Mouse (Mus musculus) lung, adult 2 months (tissue): Measurements from ENCODE around the gene Olfr1224-ps1. TPM values are rescaled to one million over a fixed set of nuclear protein-coding genes. Genes with fewer than 3 reads are reported as not detected.
"Not testable (repeated sequence)": the region's sequence is repeated elsewhere in the genome, so short reads cannot be mapped to it uniquely, and the experiment has no call there.

Experiments used
- DNase-seq: peaks from one replicate; pipeline ENCODE4 v3.0.0; 2022
- H3K4me1 ChIP-seq: fragments of 200-500 bp; 2 replicates; pipeline ENCODE4 v1.6.1; 2011; ENCODE audit warnings: low read length; ENCODE audit not compliant: control insufficient read depth, insufficient read depth
- H3K4me3 ChIP-seq: fragments of 200-500 bp; replicated peaks from 2 replicates; pipeline ENCODE3; 2011; ENCODE audit warnings: low read depth, mild to moderate bottlenecking, control low read depth, low read length; ENCODE audit errors: extremely low read depth
- CTCF ChIP-seq: fragments of 200-500 bp; IDR thresholded peaks from 2 replicates; pipeline ENCODE4 v1.5.1; 2011; ENCODE audit warnings: mild to moderate bottlenecking, low read length, control low read depth; ENCODE audit not compliant: insufficient read depth
- POLR2A ChIP-seq: fragments of 200-500 bp; IDR thresholded peaks from 2 replicates; pipeline ENCODE4 v1.6.1; 2011; ENCODE audit warnings: low read depth, mild to moderate bottlenecking, control low read depth, low read length, borderline replicate concordance; ENCODE audit errors: extremely low read depth
- WGBS: fragments of 180-500 bp; shearing (Covaris S2); methylation state at CpG from one replicate; pipeline ENCODE4 v1.1.7; 2018; 5-methylcytosine and 5-hydroxymethylcytosine counted together
- polyA plus RNA-seq: library from polyadenylated mRNA; depleted of rRNA; stranded (reverse); fragments of >200 nt; gene quantifications from 2 replicates; pipeline ENCODE4 v1.2.3, GENCODE M21; 2012; rRNA removed

The Olfr1224-ps1 gene
- not detected in 2 replicates for polyA plus RNA-seq

DNA sequence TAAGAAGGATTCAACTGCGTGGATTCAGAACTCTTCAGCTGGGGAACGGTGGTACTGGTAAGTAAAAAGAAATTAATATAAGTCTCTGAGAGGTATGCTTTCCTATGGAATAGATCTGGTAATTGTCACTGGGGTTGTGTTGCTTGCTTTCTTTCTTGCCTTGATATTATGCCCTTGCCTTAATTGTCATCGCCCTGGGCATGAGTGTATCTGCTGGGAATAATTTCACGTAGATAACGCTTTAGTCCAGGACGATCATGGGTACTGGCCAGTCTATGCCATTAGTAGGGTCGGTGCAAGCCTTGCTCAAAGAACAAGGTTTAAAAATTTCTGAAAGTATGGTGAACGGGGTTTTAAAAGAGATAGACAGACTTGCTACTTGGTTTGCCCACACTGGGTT is at the start of gene Olfr1224-ps1:
Olfr1224-ps1 (minus strand) TSS at position 101 of the 400 bp plus-strand sequence.
- 87% methylated on average over 8 of the region's 8 CpGs for WGBS
- not testable (repeated sequence) for H3K4me3 ChIP-seq, DNase-seq, H3K4me1 ChIP-seq

DNA sequence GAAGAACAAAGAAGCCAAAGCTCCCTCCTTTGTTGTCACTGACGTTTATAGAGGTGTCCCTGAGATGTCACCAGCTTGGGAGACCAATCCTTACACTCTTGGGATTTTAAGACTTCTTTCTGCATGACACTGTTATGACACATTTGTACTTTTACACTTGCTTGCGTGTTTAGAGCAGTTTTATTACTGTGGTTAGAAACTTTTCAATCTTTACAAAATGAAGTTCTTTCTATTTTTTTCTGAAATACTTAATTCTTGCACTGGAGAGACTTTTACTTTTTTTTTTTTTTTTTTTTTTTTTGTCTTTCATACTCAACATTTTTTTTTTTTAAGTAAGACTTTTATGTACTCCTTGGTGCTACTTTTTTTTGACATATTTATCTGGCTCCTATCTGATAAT is 36.1 kb upstream of the Olfr1224-ps1 start, which contains the start of gene Olfr1226:
Olfr1226 (minus strand) TSS at position 101 of the 400 bp plus-strand sequence.
- Histone ChIP-seq H3K4me3 (no peak within 1 kb of the TSS), H3K4me1 (no peaks in the 10 kb centered on the region)
- TF ChIP-seq POLR2A (no peak), CTCF (no peak)
- WGBS, result 46% methylated on average over 2 of the region's 2 CpGs
- no peak for DNase-seq

GRCm38 (mm10) chr2:89196325-89196982 is 32.6 kb upstream of the Olfr1224-ps1 start:
- 66% methylated on average over 3 of the region's 3 CpGs for WGBS

GRCm38 (mm10) chr2:89174569-89174968 is 10.7 kb upstream of the Olfr1224-ps1 start, which contains the start of gene Olfr1225:
Gene Olfr1225, minus strand, starts transcription at chr2:89174669.
- Histone ChIP-seq H3K4me3 (no peak within 1 kb of the TSS), H3K4me1 (no peaks in the 10 kb centered on the region)
- TF ChIP-seq POLR2A (no peak), CTCF (no peak)
- WGBS, result 90% methylated on average over 1 of the region's 1 CpGs
- no peak for DNase-seq

More at GRCm38 (mm10) chr2:89196325-89196982, 32.6 kb upstream of the Olfr1224-ps1 start:
- no peak overlapping the region for H3K4me3 ChIP-seq
- no peak for TF ChIP-seq CTCF
- TF ChIP-seq POLR2A, result no peak
- DNase-seq, result no peak
- H3K4me1 ChIP-seq, result no peaks in the 10 kb centered on the region

DNA sequence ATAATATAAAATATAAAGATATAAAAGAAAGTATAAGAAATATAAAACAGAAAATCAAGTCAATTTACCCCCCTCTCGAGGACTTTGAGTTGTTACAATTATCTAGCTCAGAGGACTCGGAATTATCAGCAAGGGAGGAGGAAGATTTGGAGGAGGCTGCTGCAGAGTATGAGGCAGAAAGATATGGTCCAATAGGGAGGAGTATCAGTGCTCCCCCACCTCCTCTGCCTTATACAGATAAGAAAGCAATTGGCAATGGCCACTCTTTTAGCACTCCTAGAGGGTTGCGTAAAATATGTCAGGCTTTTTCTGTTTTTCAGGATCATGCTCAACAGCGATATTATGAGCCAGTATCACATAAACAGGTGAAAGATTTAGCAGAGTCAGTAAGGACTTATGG is 820 bp upstream of the Olfr1224-ps1 start:
- DNase-seq, H3K4me3 ChIP-seq, H3K4me1 ChIP-seq: not testable (repeated sequence)
- 83% methylated on average over 4 of the region's 4 CpGs for WGBS

DNA sequence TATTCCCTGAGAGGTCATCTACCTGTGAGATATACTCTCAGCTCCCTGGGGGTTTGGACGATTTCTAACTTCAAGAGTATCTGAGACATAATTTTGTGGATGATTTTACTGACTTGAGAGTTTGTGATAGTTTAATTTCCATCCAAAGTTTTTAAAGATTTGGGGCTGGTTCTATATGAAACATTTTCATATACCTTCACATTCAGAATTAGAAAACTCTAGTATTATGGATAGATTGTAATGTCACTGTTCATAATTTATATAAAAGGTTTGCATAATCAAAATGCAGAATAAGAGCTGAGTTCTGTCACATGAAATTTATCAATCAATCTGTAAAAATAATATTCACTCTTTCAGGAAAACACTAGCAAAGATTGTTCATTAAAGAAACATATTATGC is 12.4 kb downstream of the Olfr1224-ps1 start, which contains the start of gene Olfr1223:
Olfr1223 (minus strand) TSS at position 101 of the 400 bp plus-strand sequence.
- no peak for DNase-seq
- TF ChIP-seq CTCF (no peak), POLR2A (no peak)
- Histone ChIP-seq H3K4me1 (no peaks in the 10 kb centered on the region), H3K4me3 (no peak within 1 kb of the TSS)
- 34% methylated on average over 1 of the region's 1 CpGs for WGBS

GRCm38 (mm10) chr2:89132954-89133353 is 30.9 kb downstream of the Olfr1224-ps1 start, which contains the start of gene Olfr1222:
Gene Olfr1222, minus strand, starts transcription at chr2:89133054.
- 40% methylated on average over 3 of the region's 3 CpGs for WGBS
- Histone ChIP-seq H3K4me1 (no peaks in the 10 kb centered on the region), H3K4me3 (no peak within 1 kb of the TSS)
- DNase-seq, result no peak
- no peak for TF ChIP-seq CTCF
- no peak for TF ChIP-seq POLR2A

GRCm38 (mm10) chr2:89117183-89117582 is 46.7 kb downstream of the Olfr1224-ps1 start, which contains the start of gene Olfr1221:
Gene Olfr1221, minus strand, starts transcription at chr2:89117283.
- 63% methylated on average over 2 of the region's 2 CpGs for WGBS
- TF ChIP-seq CTCF, result no peak
- TF ChIP-seq POLR2A, result no peak
- Histone ChIP-seq H3K4me1 (no peaks in the 10 kb centered on the region), H3K4me3 (no peak within 1 kb of the TSS)
- no peak for DNase-seq

GRCm38 (mm10) chr2:89106735-89107134 is 57.2 kb downstream of the Olfr1224-ps1 start, which contains the start of gene Olfr1220:
Gene Olfr1220, minus strand, starts transcription at chr2:89106835.
- WGBS, result 63% methylated on average over 3 of the region's 3 CpGs
- TF ChIP-seq CTCF (no peak), POLR2A (no peak)
- Histone ChIP-seq H3K4me3 (no peak within 1 kb of the TSS), H3K4me1 (no peaks in the 10 kb centered on the region)
- DNase-seq, result no peak

DNA sequence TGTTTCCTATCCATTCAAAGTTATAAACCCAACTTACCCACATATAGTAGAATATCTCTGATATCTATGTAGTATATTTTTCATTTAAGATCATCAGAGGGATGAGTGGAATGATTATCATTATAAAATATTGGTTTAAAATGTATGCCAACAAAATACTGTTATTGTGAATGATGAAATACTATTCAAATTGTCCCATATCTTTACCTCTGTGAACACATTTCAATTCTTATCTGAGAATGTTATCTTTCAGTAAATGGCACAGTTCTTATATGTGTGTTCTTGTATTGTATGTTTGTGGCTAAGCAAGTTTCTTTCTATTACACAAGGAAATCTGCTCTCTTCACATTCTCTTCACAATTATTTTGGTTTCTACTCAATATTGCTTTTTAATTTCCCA is 58.2 kb downstream of the Olfr1224-ps1 start:
- Histone ChIP-seq H3K4me3 (no peak overlapping the region), H3K4me1 (no peaks in the 10 kb centered on the region)
- no peak for DNase-seq
- TF ChIP-seq CTCF, result no peak
- no peak for TF ChIP-seq POLR2A

Other genes with a start within 250 kb of the Olfr1224-ps1 start
- not detected in 2 replicates for gene Olfr1209, start 248.9 kb downstream of the Olfr1224-ps1 start, polyA plus RNA-seq
- gene Olfr1211, start 226.0 kb downstream of the Olfr1224-ps1 start, polyA plus RNA-seq, result not detected in 2 replicates
- gene Olfr1212, start 210.1 kb downstream of the Olfr1224-ps1 start, polyA plus RNA-seq, result not detected in 2 replicates
- gene Gm13762, start 183.8 kb downstream of the Olfr1224-ps1 start, polyA plus RNA-seq, result not detected in 2 replicates
- not detected in 2 replicates for gene Olfr1214, start 171.4 kb downstream of the Olfr1224-ps1 start, polyA plus RNA-seq
- not detected in 2 replicates for gene Olfr1215, start 157.1 kb downstream of the Olfr1224-ps1 start, polyA plus RNA-seq
- gene Olfr1216, start 145.8 kb downstream of the Olfr1224-ps1 start, polyA plus RNA-seq, result not detected in 2 replicates
- gene Olfr1217, start 132.0 kb downstream of the Olfr1224-ps1 start, polyA plus RNA-seq, result not detected in 2 replicates
- not detected in 2 replicates for gene Olfr1218, start 102.9 kb downstream of the Olfr1224-ps1 start, polyA plus RNA-seq
- not detected in 2 replicates for gene Olfr1219, start 80.6 kb downstream of the Olfr1224-ps1 start, polyA plus RNA-seq
- not detected in 2 replicates for gene Olfr1220, start 57.3 kb downstream of the Olfr1224-ps1 start, polyA plus RNA-seq
- gene Olfr1221, start 46.8 kb downstream of the Olfr1224-ps1 start, polyA plus RNA-seq, result not detected in 2 replicates
- gene Olfr1222, start 31.0 kb downstream of the Olfr1224-ps1 start, polyA plus RNA-seq, result not detected in 2 replicates
- gene Olfr1223, start 12.5 kb downstream of the Olfr1224-ps1 start, polyA plus RNA-seq, result not detected in 2 replicates
- gene Olfr1225, start 10.6 kb upstream of the Olfr1224-ps1 start, polyA plus RNA-seq, result not detected in 2 replicates
- gene Olfr1226, start 36.0 kb upstream of the Olfr1224-ps1 start, polyA plus RNA-seq, result not detected in 2 replicates
- not detected in 2 replicates for gene Olfr1228, start 90.0 kb upstream of the Olfr1224-ps1 start, polyA plus RNA-seq
- not detected in 2 replicates for gene Olfr1229, start 123.9 kb upstream of the Olfr1224-ps1 start, polyA plus RNA-seq
- gene Olfr1230, start 133.2 kb upstream of the Olfr1224-ps1 start, polyA plus RNA-seq, result not detected in 2 replicates
- not detected in 2 replicates for gene Olfr1231, start 143.0 kb upstream of the Olfr1224-ps1 start, polyA plus RNA-seq
- not detected in 2 replicates for gene Olfr1232, start 165.6 kb upstream of the Olfr1224-ps1 start, polyA plus RNA-seq
- not detected in 2 replicates for gene Olfr1233, start 178.3 kb upstream of the Olfr1224-ps1 start, polyA plus RNA-seq
- not detected in 2 replicates for gene Olfr1234, start 200.8 kb upstream of the Olfr1224-ps1 start, polyA plus RNA-seq
- gene Olfr1238, start 245.6 kb upstream of the Olfr1224-ps1 start, polyA plus RNA-seq, result not detected in 2 replicates